8 mouse cellular contexts compared by ENCODE assay signal in genomic region chr10:29361464-29362196, GRCm38 (mm10). TPM values are rescaled to one million over a fixed set of nuclear protein-coding genes. Genes with fewer than 3 reads are reported as not detected.
A peak's percentile ranks its signal among the peaks of the same experiment; 100 is the strongest.
DNase-seq lines count a peak whose midpoint lies in the region; ATAC-seq and TF ChIP-seq lines count a peak whose summit lies in the region.

No protein-coding gene starts in this region.

- H3K27ac ChIP-seq in lung, embryonic 15.5 days: peak overlapping the region; percentile 99
- H3K27ac ChIP-seq in olfactory bulb, adult 2 months (ENCODE audit: insufficient read depth, low read depth, low read length): peak overlapping the region; percentile 84

- no peaks in the 10 kb centered on the region for H3K36me3 ChIP-seq in lung, embryonic 15.5 days

- ATAC-seq in hematopoietic stem cell, adult 5-6 weeks (replicated peaks in 1 of 2; ENCODE audit: insufficient read depth in 1 of 2, low FRiP score in 2 of 2, low TSS enrichment in 1 of 2, low read depth in 1 of 2, poor library complexity in 2 of 2, severe bottlenecking in 2 of 2): peak; percentile 67 to 80
- peak; percentile 98 for ATAC-seq in lung, embryonic 15.5 days (ENCODE audit: borderline replicate concordance, extremely low read depth, low FRiP score, low TSS enrichment)

- H3K27me3 ChIP-seq in lung, embryonic 15.5 days: no peaks in the 10 kb centered on the region

- TF ChIP-seq POLR2A in olfactory bulb, adult 2 months (IDR thresholded peaks at IDR 0.05; ENCODE audit: insufficient read depth, low read depth, low read length): peak; percentile 98

- peak overlapping the region; percentile 88 for H3K4me3 ChIP-seq in lung, embryonic 15.5 days
- H3K4me3 ChIP-seq in olfactory bulb, adult 2 months (ENCODE audit: insufficient read depth, low read depth, low read length): peak overlapping the region; percentile 93

- TF ChIP-seq CTCF in olfactory bulb, adult 2 months (IDR thresholded peaks at IDR 0.05; ENCODE audit: insufficient read depth, low read depth, low read length): no peak

- H3K4me1 ChIP-seq in lung, embryonic 15.5 days: peaks cover 13% of the 10 kb centered on the region
- H3K4me1 ChIP-seq in olfactory bulb, adult 2 months (ENCODE audit: control insufficient read depth, insufficient read depth, low read length): no peaks in the 10 kb centered on the region

- no peaks in the 10 kb centered on the region for H3K9me3 ChIP-seq in lung, embryonic 15.5 days

- H3K9ac ChIP-seq in lung, embryonic 15.5 days: peak overlapping the region; percentile 98

- DNase-seq in MN1 (ENCODE audit: low spot score): peak; percentile 95
- DNase-seq in cerebellum, adult 8-10 months: peak; percentile 92
- peak; percentile 76 for DNase-seq in forelimb bud, embryonic 11.5 days (ENCODE audit: low read depth, low spot score)
- peak; percentile 45 for DNase-seq in layer of hippocampus, adult 9-10 months (ENCODE audit: low spot score)
- DNase-seq in thymus, adult 18-20 months: peak; percentile 74 to 77

- WGBS in lung, embryonic 15.5 days: under 1% methylated on average over 70 of the region's 100 CpGs
- 2% methylated on average over 99 of the region's 100 CpGs for whole genome bisulfite sequencing in olfactory bulb, adult 2 months

- peak overlapping the region; percentile 70 for H3K4me2 ChIP-seq in lung, embryonic 15.5 days

RNA-seq across cellular contexts. Expression of gene Rnf146, which starts 0.6 kb away (rescaled TPM):
- total RNA-seq in hematopoietic stem cell, adult 5-6 weeks (2017): 81.9 and 82.3 TPM in 2 replicates
- 45.0 and 51.5 TPM in 2 replicates for polyA plus RNA-seq in lung, embryonic 15.5 days (2015; fragmentation: Nextera tagmentation; extraction: Ambion mirVana)
- not detected in 2 replicates for polyA plus RNA-seq in olfactory bulb, adult 2 months (2012; ENCODE audit: insufficient read depth, insufficient read length, low replicate concordance, missing spikeins)

RNA-seq across cellular contexts. Expression of gene Echdc1, which starts 48.7 kb away (rescaled TPM):
- 40.0 and 51.8 TPM in 2 replicates for total RNA-seq in hematopoietic stem cell, adult 5-6 weeks (2017)
- polyA plus RNA-seq in lung, embryonic 15.5 days (2015; fragmentation: Nextera tagmentation; extraction: Ambion mirVana): 18.8 and 22.5 TPM in 2 replicates
- polyA plus RNA-seq in olfactory bulb, adult 2 months (2012; ENCODE audit: insufficient read depth, insufficient read length, low replicate concordance, missing spikeins): not detected in 2 replicates

Comparison
In these comparisons a context has a peak if more than half of its experiments do, and no peak if none do; other contexts are left out.
1. Peak in every context shown above with its lines: DNase-seq, ATAC-seq, H3K4me3 ChIP-seq and H3K27ac ChIP-seq.
2. DNase-seq: peak in every context shown above with its lines; median percentile 95 in MN1; 92 in cerebellum, adult 8-10 months; 76 in forelimb bud, embryonic 11.5 days; 76 in thymus, adult 18-20 months; 45 in layer of hippocampus, adult 9-10 months.